Mouse (Mus musculus) lung, postnatal 0 days (tissue): ENCODE results near the gene 4632433K11Rik. TPM values are rescaled to one million over a fixed set of nuclear protein-coding genes. Genes with fewer than 3 reads are reported as not detected.
"Not testable (repeated sequence)": the region's sequence is repeated elsewhere in the genome, so short reads cannot be mapped to it uniquely, and the experiment has no call there.

ENCODE experiments used
- ATAC-seq: fragments of 200-750 bp; cut with Nextera tagmentation; 2 replicates; pipeline ENCODE4 v1.8.0; 2017; ENCODE audit warnings: moderate library complexity
- DNase-seq: peaks from one replicate; pipeline ENCODE4 v3.0.0-alpha.2; 2016; ENCODE audit warnings: low spot score
- H3K27ac ChIP-seq: fragments of 300-500 bp; sonication (generic); 2 replicates; pipeline ENCODE4 v1.5.1; 2014; ENCODE audit warnings: antibody characterized with exemption, mild to moderate bottlenecking, low read length, mixed read lengths
- H3K27me3 ChIP-seq: fragments of 300-500 bp; sonication (generic); replicated peaks from 2 replicates; pipeline ENCODE4 v1.6.1; 2014; ENCODE audit warnings: low read length, mixed read lengths; ENCODE audit not compliant: insufficient read depth
- H3K36me3 ChIP-seq: fragments of 300-500 bp; sonication (generic); 2 replicates; pipeline ENCODE4 v1.6.1; 2014; ENCODE audit warnings: low read length, mixed read lengths; ENCODE audit not compliant: insufficient read depth
- H3K4me1 ChIP-seq: fragments of 300-500 bp; sonication (generic); 2 replicates; pipeline ENCODE4 v1.6.1; 2014; ENCODE audit warnings: antibody characterized with exemption, low read depth, low read length, mixed read lengths; ENCODE audit not compliant: insufficient read depth
- H3K4me2 ChIP-seq: fragments of 300-500 bp; sonication (generic); replicated peaks from 2 replicates; pipeline ENCODE4 v1.6.1; 2014; ENCODE audit warnings: low read depth, mild to moderate bottlenecking, low read length, moderate library complexity, mixed read lengths
- H3K4me3 ChIP-seq: fragments of 300-500 bp; sonication (generic); 2 replicates; pipeline ENCODE4 v1.5.1; 2014; ENCODE audit warnings: low read depth, low read length
- H3K9ac ChIP-seq: fragments of 300-500 bp; sonication (generic); replicated peaks from 2 replicates; pipeline ENCODE4 v1.6.1; 2014; ENCODE audit warnings: low read depth, mild to moderate bottlenecking
- H3K9me3 ChIP-seq: fragments of 300-500 bp; sonication (generic); 2 replicates; pipeline ENCODE4 v1.6.1; 2016; ENCODE audit warnings: low read length, mixed read lengths
- CTCF ChIP-seq: IDR thresholded peaks from 2 replicates; pipeline ENCODE4 v1.5.1; 2016; ENCODE audit warnings: antibody characterized with exemption, mild to moderate bottlenecking
- EP300 ChIP-seq: IDR thresholded peaks from 2 replicates; pipeline ENCODE4 v1.6.1; 2016; ENCODE audit warnings: antibody characterized with exemption, mild to moderate bottlenecking, control low read depth
- WGBS: fragments of 180-500 bp; shearing (Covaris S2); extraction: QIAGEN DNeasy Blood & Tissue Kit; methylation state at CpG from one replicate; pipeline ENCODE4 v1.1.7; 2014; 5-methylcytosine and 5-hydroxymethylcytosine counted together
- polyA plus RNA-seq: library from polyadenylated mRNA; unstranded; fragments of >200 nt; fragmentation: Nextera tagmentation; extraction: Ambion mirVana; gene quantifications from 2 replicates; pipeline ENCODE4 v1.2.1, GENCODE M21; 2015

4632433K11Rik gene
- polyA plus RNA-seq, 1 experiment from 2014 or later = not detected

DNA sequence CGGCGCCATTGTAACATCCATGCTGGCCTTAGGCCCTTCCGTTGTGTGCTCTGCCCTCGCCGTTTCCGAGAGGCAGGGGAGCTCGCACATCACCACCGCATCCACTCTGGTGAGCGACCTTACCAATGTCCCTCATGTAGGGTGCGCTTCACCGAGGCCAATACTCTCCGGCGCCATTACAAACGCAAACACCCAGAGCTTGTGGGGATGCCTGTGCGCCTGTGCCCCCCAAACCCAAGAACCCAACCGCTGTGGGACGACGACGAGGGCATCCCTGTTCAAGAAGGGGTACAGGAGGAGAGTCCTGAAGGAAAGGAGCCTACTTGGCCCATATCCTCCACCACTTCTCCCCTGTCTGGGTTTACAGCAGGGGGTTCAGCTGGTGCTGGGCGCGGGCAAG is 16.0 kb upstream of the 4632433K11Rik start:
- Histone ChIP-seq H3K9me3 (no peaks in the 10 kb centered on the region), H3K4me2 (no peak overlapping the region), H3K9ac (no peak overlapping the region), H3K27me3 (no peaks in the 10 kb centered on the region), H3K4me1 (0 out of 2 replicates have a peak, but pooled peaks cover 4% of the 10 kb centered on the region), H3K4me3 (no peak overlapping the region), H3K36me3 (no peaks in the 10 kb centered on the region), H3K27ac (0 out of 2 replicates have a peak overlapping the region, but pooled peaks have one; percentile 23)
- WGBS = 96% methylated on average over 21 of the region's 21 CpGs
- TF ChIP-seq CTCF (no peak), EP300 (no peak)
- DNase-seq (no peak), ATAC-seq (no peak)

DNA sequence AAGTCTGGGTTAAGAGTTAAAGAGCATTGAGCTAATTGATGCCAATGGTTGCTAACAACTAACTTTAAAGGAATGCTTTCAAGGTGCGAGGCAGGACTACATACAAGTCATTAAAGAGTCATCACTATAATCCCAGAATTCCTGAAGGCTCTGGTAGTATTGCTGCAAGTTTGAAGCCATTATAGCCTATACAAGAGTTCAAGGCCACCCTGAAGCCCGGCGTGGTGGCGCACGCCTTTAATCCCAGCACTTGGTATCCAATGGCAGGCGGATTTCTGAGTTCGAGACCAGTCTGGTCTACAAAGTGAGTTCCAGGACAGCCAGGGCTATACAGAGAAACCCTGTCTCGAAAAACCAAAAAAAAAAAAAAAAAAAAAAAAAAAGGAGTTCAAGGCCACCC is 14.3 kb upstream of the 4632433K11Rik start:
- peak overlapping the region; percentile 84 for H3K4me3 ChIP-seq
- not testable (repeated sequence) for H3K27me3 ChIP-seq, H3K36me3 ChIP-seq, H3K9ac ChIP-seq, H3K4me1 ChIP-seq, H3K9me3 ChIP-seq, DNase-seq, ATAC-seq
- WGBS = 31% methylated on average over 8 of the region's 8 CpGs
- peak overlapping the region; percentile 73 for H3K4me2 ChIP-seq
- peak overlapping the region; percentile 98 for H3K27ac ChIP-seq

DNA sequence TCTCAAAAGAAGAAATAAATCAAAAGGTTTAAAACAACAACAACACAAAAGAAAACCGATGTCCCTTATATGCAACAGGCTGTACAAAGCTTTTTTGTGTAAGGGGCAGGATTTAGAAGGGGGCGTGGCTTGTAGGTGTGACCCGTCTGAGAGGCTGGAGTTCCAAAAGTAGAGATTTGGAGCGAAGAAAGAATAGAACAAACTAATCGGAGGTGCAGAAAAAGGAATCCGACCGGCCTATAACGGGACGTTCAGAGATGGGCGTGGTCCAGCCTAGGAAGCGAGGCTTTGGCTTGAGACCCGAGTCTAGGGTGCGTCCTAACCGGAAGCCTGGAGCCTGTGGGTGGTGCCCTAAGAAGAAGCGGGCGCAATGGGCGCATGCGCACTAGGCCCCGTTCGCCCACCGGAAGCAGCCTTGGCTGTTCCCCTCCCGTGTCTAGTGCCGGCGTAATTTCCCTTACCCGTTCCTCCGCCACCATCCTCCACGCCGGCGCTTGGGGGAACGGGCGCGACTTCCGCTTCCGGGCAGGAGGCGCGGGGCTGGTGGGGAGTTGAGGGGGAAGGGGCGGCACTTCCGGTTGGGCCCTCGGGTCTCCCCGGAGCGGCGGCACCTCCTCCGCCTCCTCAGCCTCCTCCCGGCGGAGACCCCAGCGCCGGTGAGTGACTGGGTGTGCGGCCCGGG is 13.8 kb upstream of the 4632433K11Rik start, which contains the start of the genes Zfp865 and Ccdc106:
Zfp865 (plus strand) TSS at position 377 of the 682 bp plus-strand sequence.
Ccdc106 (plus strand) TSS at position 554 of the 682 bp plus-strand sequence.
- TF ChIP-seq EP300 (0 out of 2 replicates have a peak, but pooled peaks have one; percentile 9), CTCF (no peak)
- peak within 1 kb of the TSS; percentile 98 for H3K27ac ChIP-seq
- WGBS = under 1% methylated on average over 40 of the region's 49 CpGs

DNA sequence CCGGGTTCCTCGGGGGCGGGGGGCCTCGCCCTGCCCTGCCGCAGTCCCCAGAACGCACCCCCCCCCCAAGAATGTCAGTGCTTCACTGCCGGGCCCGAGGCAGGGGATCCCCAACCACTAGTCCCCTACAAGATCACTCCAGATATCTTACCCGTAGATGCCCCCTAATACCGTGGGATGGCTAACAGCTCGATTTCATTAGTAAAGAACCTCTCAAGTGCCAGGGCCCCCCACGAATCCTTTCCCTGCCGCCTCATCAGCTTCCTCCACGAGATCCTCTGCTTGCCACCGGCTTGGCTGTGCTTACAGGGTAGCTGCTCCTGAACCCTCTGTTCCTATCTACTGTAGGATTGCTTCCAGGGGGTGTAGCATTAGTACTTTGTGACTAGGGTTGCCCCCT is 13.2 kb upstream of the 4632433K11Rik start:
- TF ChIP-seq CTCF (no peak), EP300 (no peak)
- Histone ChIP-seq H3K4me2 (peak overlapping the region; percentile 73), H3K4me1 (0 out of 2 replicates have a peak, but pooled peaks cover 4% of the 10 kb centered on the region), H3K27ac (peak overlapping the region; percentile 98), H3K27me3 (no peaks in the 10 kb centered on the region), H3K9ac (peak overlapping the region; percentile 96), H3K4me3 (peak overlapping the region; percentile 84), H3K36me3 (no peaks in the 10 kb centered on the region), H3K9me3 (no peaks in the 10 kb centered on the region)
- peak; percentile 2; the same call in 1 of the 2 replicates for ATAC-seq
- DNase-seq = no peak
- 0% methylated on average over 8 of the region's 15 CpGs for WGBS

More for the DNA sequence above, 13.8 kb upstream of the 4632433K11Rik start, which contains the start of the genes Zfp865 and Ccdc106:
- ATAC-seq (peak; percentile 88), DNase-seq (peak; percentile 99)
- H3K36me3 ChIP-seq = no peaks in the 10 kb centered on the region
- H3K4me3 ChIP-seq = peak within 1 kb of the TSS; percentile 84
- H3K4me1 ChIP-seq = 0 out of 2 replicates have a peak, but pooled peaks cover 4% of the 10 kb centered on the region
- H3K9me3 ChIP-seq = no peaks in the 10 kb centered on the region
- peak within 1 kb of the TSS; percentile 73 for H3K4me2 ChIP-seq
- no peaks in the 10 kb centered on the region for H3K27me3 ChIP-seq
- peak within 1 kb of the TSS; percentile 96 for H3K9ac ChIP-seq

DNA sequence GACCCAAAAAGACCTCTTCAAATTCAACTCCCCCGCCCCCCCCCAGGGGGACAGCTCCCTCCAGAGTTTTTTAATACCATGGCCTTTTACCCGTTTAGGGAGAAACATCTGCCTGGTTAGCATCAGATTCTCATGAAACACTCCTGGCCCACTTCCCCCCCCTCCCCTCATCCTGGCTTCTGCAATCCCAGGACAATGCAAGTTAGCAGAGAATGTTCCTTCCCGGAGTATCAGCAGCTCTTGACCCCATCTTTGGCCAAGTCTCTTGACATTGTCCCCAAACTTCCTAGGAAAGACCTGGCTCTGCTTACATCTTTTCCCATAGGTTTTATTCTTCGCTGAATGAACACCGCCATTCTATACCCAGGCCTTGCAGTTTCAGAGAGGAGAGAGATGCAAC is 12.7 kb upstream of the 4632433K11Rik start:
- TF ChIP-seq EP300 = no peak
- TF ChIP-seq CTCF = no peak

DNA sequence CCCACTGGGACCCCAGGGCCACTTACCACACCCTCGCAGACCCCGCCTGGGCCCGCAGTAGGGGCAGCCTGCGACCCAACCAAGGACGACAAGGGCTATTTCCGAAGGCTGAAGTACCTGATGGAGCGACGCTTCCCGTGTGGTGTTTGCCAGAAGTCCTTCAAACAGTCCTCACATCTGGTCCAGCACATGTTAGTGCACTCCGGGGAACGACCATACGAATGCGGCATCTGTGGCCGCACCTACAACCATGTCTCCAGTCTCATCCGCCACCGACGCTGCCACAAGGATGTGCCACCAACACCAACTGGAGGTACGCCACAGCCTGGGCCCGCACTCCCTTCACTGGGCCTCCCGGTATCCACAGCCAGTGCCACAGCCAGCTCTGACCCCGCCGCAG is 4.4 kb upstream of the 4632433K11Rik start:
- ATAC-seq = no peak
- Histone ChIP-seq H3K4me2 (no peak overlapping the region), H3K27me3 (no peaks in the 10 kb centered on the region), H3K27ac (no peak overlapping the region), H3K36me3 (peaks cover 50% of the 10 kb centered on the region), H3K9me3 (peaks cover 25% of the 10 kb centered on the region), H3K9ac (no peak overlapping the region), H3K4me3 (no peak overlapping the region), H3K4me1 (no peaks in the 10 kb centered on the region)
- 95% methylated on average over 22 of the region's 22 CpGs for WGBS
- TF ChIP-seq CTCF (no peak), EP300 (no peak)
- DNase-seq = no peak

More for the DNA sequence above, 12.7 kb upstream of the 4632433K11Rik start:
- Histone ChIP-seq H3K36me3 (no peaks in the 10 kb centered on the region), H3K4me2 (peak overlapping the region; percentile 73), H3K27me3 (no peaks in the 10 kb centered on the region), H3K9ac (peak overlapping the region; percentile 96), H3K4me3 (peak overlapping the region; percentile 84), H3K27ac (peak overlapping the region; percentile 98), H3K9me3 (no peaks in the 10 kb centered on the region), H3K4me1 (0 out of 2 replicates have a peak, but pooled peaks cover 4% of the 10 kb centered on the region)
- no peak for ATAC-seq
- DNase-seq = no peak
- WGBS = 43% methylated on average over 5 of the region's 5 CpGs
